Mouse (Mus musculus): Measurements from ENCODE around the gene Vwf. TPM values are rescaled to one million over a fixed set of nuclear protein-coding genes. Genes with fewer than 3 reads are reported as not detected.

The Vwf gene
- total and polyA plus RNA-seq, 2 experiments from 2014 or later = 16.6 to 36.7 TPM

DNA sequence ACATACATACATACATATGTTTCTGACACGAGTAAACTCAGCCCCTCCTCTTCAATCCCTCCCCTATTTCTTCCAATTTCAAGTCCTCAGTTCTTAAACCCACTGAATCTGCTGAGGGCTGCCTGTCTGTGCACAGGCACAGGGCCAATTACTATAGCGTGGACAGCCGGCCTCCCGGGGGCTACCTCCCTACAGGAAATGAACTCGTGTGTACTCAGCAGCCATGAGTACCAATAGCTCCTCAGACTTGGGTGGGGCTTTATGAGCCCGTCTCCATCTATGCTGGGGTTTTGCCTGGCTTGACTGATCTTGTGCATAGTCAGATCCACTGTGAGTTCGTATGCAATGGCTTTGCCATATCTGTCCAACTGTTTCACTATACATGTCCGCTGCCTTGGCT is 7.2 kb upstream of the Vwf start:
- ATAC-seq (ENCODE audit: low FRiP score) = no peak
- 70% methylated on average over 8 of the region's 8 CpGs for WGBS
- TF ChIP-seq CTCF (IDR thresholded peaks at IDR 0.05) = no peak
- H3K27ac ChIP-seq (ENCODE audit: low read depth, low read length) = no peak overlapping the region
- H3K4me1 ChIP-seq (ENCODE audit: insufficient read depth, low read length) = no peaks in the 10 kb centered on the region
- no peaks in the 10 kb centered on the region for H3K36me3 ChIP-seq (ENCODE audit: insufficient read depth, low read length)
- H3K4me2 ChIP-seq (ENCODE audit: low read depth, low read length, poor library complexity, severe bottlenecking) = no peak overlapping the region
- no peaks in the 10 kb centered on the region for H3K27me3 ChIP-seq (ENCODE audit: insufficient read depth, low read length)
- H3K9ac ChIP-seq (replicated peaks; ENCODE audit: low read length, poor library complexity, severe bottlenecking) = no peak overlapping the region
- no peak for DNase-seq (ENCODE audit: low spot score)
- H3K9me3 ChIP-seq (ENCODE audit: low read length) = no peaks in the 10 kb centered on the region
- H3K4me3 ChIP-seq (ENCODE audit: low read depth, low read length) = no peak overlapping the region

DNA sequence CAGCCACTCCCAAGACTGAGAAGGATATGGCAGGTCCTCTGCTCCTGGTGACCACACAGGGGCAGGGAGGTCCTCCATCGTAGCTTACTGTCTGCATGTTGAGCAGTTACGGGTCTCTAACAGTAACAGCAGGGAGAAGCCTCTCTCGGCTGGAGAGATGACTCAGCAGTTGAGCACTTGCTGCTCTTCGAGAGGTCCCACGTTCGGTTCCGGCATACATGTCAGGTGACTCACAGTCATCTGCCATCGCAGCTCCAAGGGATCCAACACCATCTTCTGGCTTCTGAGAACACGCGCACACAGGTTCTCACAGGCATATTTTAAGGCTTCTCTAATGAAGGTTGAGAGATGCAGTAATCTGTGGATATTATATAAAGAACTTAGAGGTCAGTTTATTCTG is 6.4 kb upstream of the Vwf start:
- TF ChIP-seq CTCF (IDR thresholded peaks at IDR 0.05) = no peak
- WGBS = 88% methylated on average over 10 of the region's 10 CpGs
- no peaks in the 10 kb centered on the region for H3K36me3 ChIP-seq (ENCODE audit: insufficient read depth, low read length)

DNA sequence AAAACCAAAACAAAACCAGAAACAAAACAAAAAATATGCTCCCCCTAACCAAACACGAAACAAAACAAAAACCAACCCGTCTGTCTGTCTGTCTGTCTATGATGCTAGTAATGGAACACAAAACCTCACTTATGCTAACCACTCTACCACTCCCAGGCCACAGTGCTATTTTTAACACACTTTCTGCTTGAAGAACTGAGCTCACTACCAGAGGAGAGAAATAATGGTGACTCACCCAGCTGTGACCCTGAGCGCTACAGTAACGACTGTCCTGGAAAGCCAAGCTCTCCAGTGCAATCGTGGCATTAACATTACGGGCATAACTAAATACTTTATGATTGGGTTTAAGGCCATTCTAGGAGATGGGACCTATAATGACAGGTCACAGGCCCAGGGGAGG is 5.7 kb upstream of the Vwf start:
- Histone ChIP-seq H3K27ac (ENCODE audit: low read depth, low read length) (no peak overlapping the region), H3K4me3 (ENCODE audit: low read depth, low read length) (no peak overlapping the region), H3K9ac (replicated peaks; ENCODE audit: low read length, poor library complexity, severe bottlenecking) (no peak overlapping the region), H3K36me3 (ENCODE audit: insufficient read depth, low read length) (no peaks in the 10 kb centered on the region), H3K4me1 (ENCODE audit: insufficient read depth, low read length) (no peaks in the 10 kb centered on the region), H3K9me3 (ENCODE audit: low read length) (no peaks in the 10 kb centered on the region), H3K27me3 (ENCODE audit: insufficient read depth, low read length) (no peaks in the 10 kb centered on the region), H3K4me2 (ENCODE audit: low read depth, low read length, poor library complexity, severe bottlenecking) (no peak overlapping the region)
- no peak for DNase-seq (ENCODE audit: low spot score)
- ATAC-seq (ENCODE audit: low FRiP score) = no peak
- WGBS = 93% methylated on average over 6 of the region's 6 CpGs
- TF ChIP-seq CTCF (IDR thresholded peaks at IDR 0.05) = no peak

More for the DNA sequence above, 6.4 kb upstream of the Vwf start:
- Histone ChIP-seq H3K27me3 (ENCODE audit: insufficient read depth, low read length) (no peaks in the 10 kb centered on the region), H3K27ac (ENCODE audit: low read depth, low read length) (no peak overlapping the region), H3K4me2 (ENCODE audit: low read depth, low read length, poor library complexity, severe bottlenecking) (no peak overlapping the region), H3K9me3 (ENCODE audit: low read length) (no peaks in the 10 kb centered on the region), H3K4me1 (ENCODE audit: insufficient read depth, low read length) (no peaks in the 10 kb centered on the region), H3K4me3 (ENCODE audit: low read depth, low read length) (no peak overlapping the region), H3K9ac (replicated peaks; ENCODE audit: low read length, poor library complexity, severe bottlenecking) (no peak overlapping the region)
- ATAC-seq (ENCODE audit: low FRiP score) (no peak), DNase-seq (ENCODE audit: low spot score) (no peak)

DNA sequence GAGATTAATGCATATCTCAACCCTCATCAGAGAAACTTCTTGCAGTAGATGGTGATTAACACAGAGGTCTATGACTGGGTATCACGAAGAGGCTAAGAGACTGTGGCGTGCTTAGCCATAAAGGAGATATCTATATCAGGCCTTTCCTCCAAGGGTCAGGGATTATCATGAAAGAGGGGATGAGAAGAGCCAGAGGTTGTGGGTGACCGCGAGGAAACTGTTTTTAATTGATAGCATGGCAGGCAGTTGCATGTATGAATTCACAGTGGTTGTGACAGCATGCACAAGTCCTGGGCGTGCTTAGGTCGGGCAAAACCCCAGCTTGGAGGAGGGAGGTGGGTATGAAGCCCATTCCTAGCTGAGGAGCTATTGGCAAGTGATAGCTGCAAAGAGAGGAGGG is 5.3 kb upstream of the Vwf start:
- 86% methylated on average over 6 of the region's 6 CpGs for WGBS
- no peak for ATAC-seq (ENCODE audit: low FRiP score)

DNA sequence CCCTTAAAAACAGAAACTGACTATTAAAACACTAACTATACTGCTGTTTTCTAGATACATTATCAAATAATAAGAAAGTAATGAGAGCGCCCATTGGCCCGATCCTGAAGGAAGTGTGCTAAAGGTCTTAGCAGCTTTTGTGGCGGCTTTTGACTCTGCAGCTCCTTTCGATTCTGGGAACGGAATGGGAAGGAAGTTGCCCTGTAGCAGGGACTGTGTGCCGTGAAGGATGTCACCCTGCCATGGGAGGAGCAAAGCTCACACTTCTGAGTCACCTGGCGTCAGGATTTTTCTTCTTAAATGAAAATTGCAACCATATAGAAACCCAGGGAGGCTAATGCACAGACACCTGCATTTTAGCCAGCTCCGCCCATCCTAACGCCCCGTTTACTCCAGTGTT is 1.8 kb downstream of the Vwf start:
- Histone ChIP-seq H3K4me2 (ENCODE audit: low read depth, low read length, poor library complexity, severe bottlenecking) (no peak overlapping the region), H3K4me1 (ENCODE audit: insufficient read depth, low read length) (no peaks in the 10 kb centered on the region), H3K36me3 (ENCODE audit: insufficient read depth, low read length) (no peaks in the 10 kb centered on the region), H3K27ac (ENCODE audit: low read depth, low read length) (no peak overlapping the region), H3K4me3 (ENCODE audit: low read depth, low read length) (no peak overlapping the region), H3K27me3 (ENCODE audit: insufficient read depth, low read length) (no peaks in the 10 kb centered on the region), H3K9ac (replicated peaks; ENCODE audit: low read length, poor library complexity, severe bottlenecking) (no peak overlapping the region), H3K9me3 (ENCODE audit: low read length) (no peaks in the 10 kb centered on the region)
- ATAC-seq (ENCODE audit: low FRiP score) (no peak), DNase-seq (ENCODE audit: low spot score) (no peak)
- TF ChIP-seq CTCF (IDR thresholded peaks at IDR 0.05) = no peak
- 87% methylated on average over 10 of the region's 10 CpGs for whole genome bisulfite sequencing

More for the DNA sequence above, 5.3 kb upstream of the Vwf start:
- no peak overlapping the region for H3K4me2 ChIP-seq (ENCODE audit: low read depth, low read length, poor library complexity, severe bottlenecking)
- TF ChIP-seq CTCF (IDR thresholded peaks at IDR 0.05) = no peak
- no peak overlapping the region for H3K4me3 ChIP-seq (ENCODE audit: low read depth, low read length)
- no peak overlapping the region for H3K9ac ChIP-seq (replicated peaks; ENCODE audit: low read length, poor library complexity, severe bottlenecking)
- H3K27me3 ChIP-seq (ENCODE audit: insufficient read depth, low read length) = no peaks in the 10 kb centered on the region
- H3K27ac ChIP-seq (ENCODE audit: low read depth, low read length) = no peak overlapping the region
- H3K9me3 ChIP-seq (ENCODE audit: low read length) = no peaks in the 10 kb centered on the region
- DNase-seq (ENCODE audit: low spot score) = no peak
- no peaks in the 10 kb centered on the region for H3K4me1 ChIP-seq (ENCODE audit: insufficient read depth, low read length)
- H3K36me3 ChIP-seq (ENCODE audit: insufficient read depth, low read length) = no peaks in the 10 kb centered on the region

DNA sequence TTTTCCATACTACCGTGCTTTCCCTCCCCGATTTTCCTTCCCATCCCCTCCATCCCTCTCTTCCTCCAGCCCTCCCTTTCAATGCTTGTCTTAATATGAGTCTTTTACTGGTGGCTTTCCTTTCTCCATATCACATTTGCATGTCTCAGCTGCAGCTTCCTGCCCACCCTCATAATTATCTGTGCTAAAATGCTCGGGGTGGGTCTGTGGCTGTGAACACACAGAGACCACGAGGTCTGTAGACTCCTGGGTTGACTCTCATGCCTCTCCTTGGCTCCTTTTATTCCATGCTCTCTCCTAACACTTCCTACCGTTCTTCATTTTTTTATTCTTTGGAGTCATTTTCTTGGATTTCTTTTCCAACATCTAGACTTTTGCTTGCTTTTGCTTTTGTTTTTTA is 3.6 kb downstream of the Vwf start:
- no peaks in the 10 kb centered on the region for H3K4me1 ChIP-seq (ENCODE audit: insufficient read depth, low read length)
- WGBS = 88% methylated on average over 5 of the region's 5 CpGs
- H3K9me3 ChIP-seq (ENCODE audit: low read length) = no peaks in the 10 kb centered on the region
- H3K4me2 ChIP-seq (ENCODE audit: low read depth, low read length, poor library complexity, severe bottlenecking) = no peak overlapping the region
- TF ChIP-seq CTCF (IDR thresholded peaks at IDR 0.05) = no peak
- ATAC-seq (ENCODE audit: low FRiP score) (no peak), DNase-seq (ENCODE audit: low spot score) (no peak)
- no peak overlapping the region for H3K4me3 ChIP-seq (ENCODE audit: low read depth, low read length)
- no peak overlapping the region for H3K27ac ChIP-seq (ENCODE audit: low read depth, low read length)
- H3K27me3 ChIP-seq (ENCODE audit: insufficient read depth, low read length) = no peaks in the 10 kb centered on the region
- no peak overlapping the region for H3K9ac ChIP-seq (replicated peaks; ENCODE audit: low read length, poor library complexity, severe bottlenecking)
- no peaks in the 10 kb centered on the region for H3K36me3 ChIP-seq (ENCODE audit: insufficient read depth, low read length)
